Mouse (Mus musculus) heart, adult 2 months (tissue): Measurements from ENCODE around the gene Krt25. TPM values are rescaled to one million over a fixed set of nuclear protein-coding genes. Genes with fewer than 3 reads are reported as not detected.

Experiments
- DNase-seq, 2 experiments: peaks; one replicate each; pipeline ENCODE4 v3.0.0; 2021
- H3K27ac ChIP-seq: fragments of 200-600 bp; 2 replicates; pipeline ENCODE4 v1.8.1; 2022
- H3K27me3 ChIP-seq: fragments of 200-500 bp; 2 replicates; pipeline ENCODE4 v1.6.1; 2012; ENCODE audit warnings: mild to moderate bottlenecking, low read length, inconsistent platforms, mixed read lengths; ENCODE audit not compliant: control insufficient read depth, insufficient read depth
- H3K36me3 ChIP-seq: fragments of 200-500 bp; 2 replicates; pipeline ENCODE4 v1.6.1; 2012; ENCODE audit warnings: low read length, inconsistent platforms; ENCODE audit not compliant: control insufficient read depth, insufficient read depth
- H3K4me1 ChIP-seq: fragments of 200-500 bp; 2 replicates; pipeline ENCODE4 v1.6.1; 2011; ENCODE audit warnings: low read length; ENCODE audit not compliant: control insufficient read depth, insufficient read depth
- H3K4me3 ChIP-seq: fragments of 200-600 bp; 2 replicates; pipeline ENCODE4 v1.8.1; 2022
- H3K79me2 ChIP-seq: fragments of 200-500 bp; replicated peaks from 2 replicates; pipeline ENCODE4 v1.6.1; 2012; ENCODE audit warnings: mild to moderate bottlenecking, inconsistent platforms, low read length, moderate library complexity, mixed read lengths; ENCODE audit not compliant: control insufficient read depth, insufficient read depth
- H3K9ac ChIP-seq: fragments of 200-500 bp; 2 replicates; pipeline ENCODE4 v1.6.1; 2012; ENCODE audit warnings: low read depth, mild to moderate bottlenecking, control low read depth, inconsistent platforms, low read length, mixed read lengths
- CTCF ChIP-seq: fragments of 200-600 bp; IDR thresholded peaks from 2 replicates; pipeline ENCODE4 v1.8.1; 2022; ENCODE audit warnings: antibody characterized with exemption, mild to moderate bottlenecking, moderate library complexity
- EP300 ChIP-seq: fragments of 200-500 bp; IDR thresholded peaks from 2 replicates; pipeline ENCODE4 v1.6.1; 2011; ENCODE audit warnings: low read depth, low read length, control low read depth; ENCODE audit not compliant: insufficient read depth
- POLR2A ChIP-seq: fragments of 200-500 bp; IDR thresholded peaks from 2 replicates; pipeline ENCODE4 v1.6.1; 2011; ENCODE audit warnings: mild to moderate bottlenecking, low read depth, low read length, control low read depth; ENCODE audit not compliant: insufficient read depth
- WGBS: fragments of 180-500 bp; shearing (Covaris S2); methylation state at CpG from one replicate; pipeline ENCODE4 v1.1.7; 2018; 5-methylcytosine and 5-hydroxymethylcytosine counted together
- intact Hi-C: fragments of 180-260 bp; cut with DNase I; formaldehyde crosslinking; loops from one replicate; pipeline ENCODE4 v1.15.1; 2025
- long read RNA-seq: library from polyadenylated mRNA; stranded (forward); transcript quantifications from one replicate; pipeline ENCODE4 v2.0.0, GENCODE M21; 2021
- polyA plus RNA-seq: library from polyadenylated mRNA; depleted of rRNA; stranded (reverse); fragments of >200 nt; gene quantifications from 2 replicates; pipeline ENCODE4 v1.2.3, GENCODE M21; 2012; rRNA removed
- total RNA-seq, 2 experiments: library from RNA; stranded (reverse); gene quantifications; 2 replicates each; pipeline ENCODE4 v1.2.3; 2021

Gene Krt25
- total RNA-seq = not detected
- not detected in 2 replicates for polyA plus RNA-seq
- long read RNA-seq = 0 reads

- H3K79me2 ChIP-seq = no peaks in the 10 kb centered on the region
- H3K9ac ChIP-seq = no peak within 1 kb of the TSS
- H3K4me1 ChIP-seq = no peaks in the 10 kb centered on the region
- H3K27me3 ChIP-seq = no peaks in the 10 kb centered on the region
- intact Hi-C loops = no loop called here
- no peak within 1 kb of the TSS for H3K27ac ChIP-seq
- DNase-seq = no peak
- no peaks in the 10 kb centered on the region for H3K36me3 ChIP-seq
- H3K4me3 ChIP-seq = no peak within 1 kb of the TSS
- TF ChIP-seq CTCF (no peak), EP300 (no peak), POLR2A (no peak)
- 87% methylated on average over 11 of the region's 11 CpGs for WGBS
Measured at GRCm38 (mm10) chr11:99322851-99323250, at the start of gene Krt25. Gene Krt25, minus strand, starts transcription at chr11:99322951.

DNA sequence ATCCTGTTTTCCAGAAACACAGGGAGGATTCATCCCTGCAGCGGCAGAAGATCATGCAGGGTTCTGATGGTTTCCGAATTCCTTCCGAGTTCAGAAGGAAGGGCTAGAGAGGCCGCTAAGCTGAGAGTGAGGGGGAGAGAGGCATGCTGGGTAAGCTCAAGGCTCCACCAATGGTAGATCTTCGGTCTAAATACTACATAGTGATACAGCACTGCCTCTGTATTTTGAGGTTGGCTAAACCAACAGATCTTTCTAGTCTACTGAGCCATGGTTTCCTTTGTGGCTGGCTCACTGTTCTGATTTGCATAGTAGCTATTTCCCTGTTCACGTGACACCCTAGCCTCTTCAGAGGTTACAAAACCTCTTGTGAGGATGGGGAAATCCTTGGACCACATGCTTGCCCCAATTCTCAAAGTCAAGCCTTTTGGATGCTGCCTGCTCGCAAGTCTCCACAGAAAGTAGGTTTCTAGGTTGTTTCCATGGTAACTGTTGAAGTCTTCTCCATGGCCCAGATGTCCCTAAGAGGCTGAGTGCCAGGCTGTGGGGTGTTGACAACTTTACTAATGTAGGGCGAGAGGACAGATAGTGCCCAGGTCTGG, 47.2 kb upstream of the Krt25 start:
- intact Hi-C loops = no loop called here
- 71% methylated on average over 8 of the region's 8 CpGs for WGBS

GRCm38 (mm10) chr11:99369229-99369628, 46.5 kb upstream of the Krt25 start:
- no peak for DNase-seq
- TF ChIP-seq CTCF = peak; percentile 64
- TF ChIP-seq EP300 = no peak
- Histone ChIP-seq H3K79me2 (no peaks in the 10 kb centered on the region), H3K27ac (no peak overlapping the region), H3K27me3 (no peaks in the 10 kb centered on the region; the same call in none of the 2 replicates), H3K9ac (no peak overlapping the region), H3K4me3 (no peak overlapping the region), H3K4me1 (no peaks in the 10 kb centered on the region), H3K36me3 (no peaks in the 10 kb centered on the region)
- intact Hi-C loops = no loop called here
- WGBS = 14% methylated on average over 3 of the region's 3 CpGs

More for the DNA sequence above, 47.2 kb upstream of the Krt25 start:
- Histone ChIP-seq H3K27ac (no peak overlapping the region), H3K36me3 (no peaks in the 10 kb centered on the region), H3K4me1 (no peaks in the 10 kb centered on the region), H3K27me3 (no peaks in the 10 kb centered on the region; the same call in none of the 2 replicates), H3K79me2 (no peaks in the 10 kb centered on the region), H3K4me3 (no peak overlapping the region), H3K9ac (no peak overlapping the region)
- no peak for DNase-seq
- TF ChIP-seq CTCF (no peak), EP300 (no peak), POLR2A (no peak)

- DNase-seq = no peak
- intact Hi-C loops = no loop called here
Measured at GRCm38 (mm10) chr11:99366791-99367190, 44.0 kb upstream of the Krt25 start.

GRCm38 (mm10) chr11:99364412-99364811, 41.7 kb upstream of the Krt25 start:
- TF ChIP-seq POLR2A (no peak), CTCF (peak; percentile 75)
- intact Hi-C loops = no loop called here
- Histone ChIP-seq H3K4me3 (no peak overlapping the region), H3K9ac (no peak overlapping the region), H3K27me3 (no peaks in the 10 kb centered on the region; the same call in 1 of the 2 replicates), H3K79me2 (no peaks in the 10 kb centered on the region), H3K36me3 (no peaks in the 10 kb centered on the region), H3K27ac (no peak overlapping the region), H3K4me1 (no peaks in the 10 kb centered on the region)
- DNase-seq = no peak
- WGBS = 20% methylated on average over 9 of the region's 9 CpGs

More at GRCm38 (mm10) chr11:99366791-99367190, 44.0 kb upstream of the Krt25 start:
- Histone ChIP-seq H3K36me3 (no peaks in the 10 kb centered on the region), H3K27ac (no peak overlapping the region), H3K27me3 (no peaks in the 10 kb centered on the region; the same call in 1 of the 2 replicates), H3K79me2 (no peaks in the 10 kb centered on the region), H3K4me3 (no peak overlapping the region), H3K4me1 (no peaks in the 10 kb centered on the region), H3K9ac (no peak overlapping the region)
- 41% methylated on average over 10 of the region's 10 CpGs for WGBS
- TF ChIP-seq POLR2A = no peak
- peak; percentile 21; the same call in 1 of the 2 replicates for TF ChIP-seq CTCF
- no peak for TF ChIP-seq EP300

DNA sequence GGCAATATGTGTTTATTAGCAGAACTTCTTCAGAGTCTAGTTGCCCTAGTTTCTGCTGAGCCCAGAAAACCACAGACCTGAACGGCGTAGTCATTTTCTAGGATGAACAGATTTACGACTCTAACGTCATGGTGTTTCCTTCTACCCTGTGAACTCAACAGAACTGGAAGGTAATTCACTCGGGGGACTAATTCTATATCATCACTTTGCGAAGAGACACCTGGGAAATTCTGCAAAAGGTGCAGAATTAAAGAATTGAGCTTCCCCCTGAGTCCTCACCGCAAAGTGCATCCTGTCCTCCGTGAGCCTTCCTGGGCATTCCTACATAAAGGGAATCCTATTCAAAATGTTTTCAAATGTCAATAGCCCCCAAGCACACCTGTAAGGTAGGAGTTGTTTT, 38.7 kb upstream of the Krt25 start:
- H3K36me3 ChIP-seq = no peaks in the 10 kb centered on the region
- TF ChIP-seq POLR2A = no peak
- no peak for TF ChIP-seq EP300
- TF ChIP-seq CTCF = no peak
- no peaks in the 10 kb centered on the region for H3K79me2 ChIP-seq
- H3K4me3 ChIP-seq = no peak overlapping the region
- no peaks in the 10 kb centered on the region; the same call in 1 of the 2 replicates for H3K27me3 ChIP-seq
- DNase-seq = no peak
- WGBS = 79% methylated on average over 8 of the region's 8 CpGs
- intact Hi-C loops = no loop called here
- no peaks in the 10 kb centered on the region for H3K4me1 ChIP-seq
- H3K27ac ChIP-seq = no peak overlapping the region
- no peak overlapping the region for H3K9ac ChIP-seq
